Mouse (Mus musculus) kidney, embryonic 14.5 days (tissue): ENCODE results near the gene Gm49336. TPM values are rescaled to one million over a fixed set of nuclear protein-coding genes. Genes with fewer than 3 reads are reported as not detected.

Source experiments
- ATAC-seq: fragments of 200-750 bp; cut with Nextera tagmentation; 2 replicates; pipeline ENCODE4 v1.8.0; 2017; ENCODE audit warnings: moderate number of reproducible peaks, mild to moderate bottlenecking, moderate TSS enrichment, moderate library complexity; ENCODE audit not compliant: low FRiP score, low TSS enrichment
- H3K27ac ChIP-seq: fragments of 300-500 bp; sonication (generic); 2 replicates; pipeline ENCODE4 v1.5.1; 2014; ENCODE audit warnings: low read depth, mild to moderate bottlenecking, low read length, moderate library complexity, mixed read lengths
- H3K27me3 ChIP-seq: fragments of 300-500 bp; sonication (generic); 2 replicates; pipeline ENCODE4 v1.6.1; 2014; ENCODE audit warnings: mild to moderate bottlenecking, low read length; ENCODE audit not compliant: control insufficient read depth, insufficient read depth
- H3K36me3 ChIP-seq: fragments of 300-500 bp; sonication (generic); 2 replicates; pipeline ENCODE4 v1.6.1; 2014; ENCODE audit warnings: low read length, mixed read lengths; ENCODE audit not compliant: control insufficient read depth, insufficient read depth
- H3K4me1 ChIP-seq: fragments of 300-500 bp; sonication (generic); 2 replicates; pipeline ENCODE4 v1.6.1; 2014; ENCODE audit warnings: low read length, mixed read lengths; ENCODE audit not compliant: control insufficient read depth, insufficient read depth
- H3K4me2 ChIP-seq: fragments of 300-500 bp; sonication (generic); replicated peaks from 2 replicates; pipeline ENCODE4 v1.6.1; 2014; ENCODE audit warnings: low read depth, mild to moderate bottlenecking, low read length
- H3K4me3 ChIP-seq: fragments of 300-500 bp; sonication (generic); 2 replicates; pipeline ENCODE4 v1.5.1; 2014; ENCODE audit warnings: mild to moderate bottlenecking, low read length
- H3K9ac ChIP-seq: fragments of 300-500 bp; sonication (generic); 2 replicates; pipeline ENCODE4 v1.6.1; 2014; ENCODE audit warnings: low read depth, mild to moderate bottlenecking, low read length, moderate library complexity
- H3K9me3 ChIP-seq: fragments of 300-500 bp; sonication (generic); 2 replicates; pipeline ENCODE4 v1.6.1; 2016; ENCODE audit warnings: low read length; ENCODE audit not compliant: control insufficient read depth
- WGBS: fragments of 180-500 bp; shearing (Covaris S2); extraction: QIAGEN DNeasy Blood & Tissue Kit; methylation state at CpG from one replicate; pipeline ENCODE4 v1.1.7; 2014; 5-methylcytosine and 5-hydroxymethylcytosine counted together
- polyA plus RNA-seq: library from polyadenylated mRNA; unstranded; fragments of >200 nt; fragmentation: Nextera tagmentation; extraction: Ambion mirVana; gene quantifications from 2 replicates; pipeline ENCODE4 v1.2.1, GENCODE M21; 2014

Gm49336 gene
- polyA plus RNA-seq, 1 experiment from 2014 or later = 63.1 TPM

DNA sequence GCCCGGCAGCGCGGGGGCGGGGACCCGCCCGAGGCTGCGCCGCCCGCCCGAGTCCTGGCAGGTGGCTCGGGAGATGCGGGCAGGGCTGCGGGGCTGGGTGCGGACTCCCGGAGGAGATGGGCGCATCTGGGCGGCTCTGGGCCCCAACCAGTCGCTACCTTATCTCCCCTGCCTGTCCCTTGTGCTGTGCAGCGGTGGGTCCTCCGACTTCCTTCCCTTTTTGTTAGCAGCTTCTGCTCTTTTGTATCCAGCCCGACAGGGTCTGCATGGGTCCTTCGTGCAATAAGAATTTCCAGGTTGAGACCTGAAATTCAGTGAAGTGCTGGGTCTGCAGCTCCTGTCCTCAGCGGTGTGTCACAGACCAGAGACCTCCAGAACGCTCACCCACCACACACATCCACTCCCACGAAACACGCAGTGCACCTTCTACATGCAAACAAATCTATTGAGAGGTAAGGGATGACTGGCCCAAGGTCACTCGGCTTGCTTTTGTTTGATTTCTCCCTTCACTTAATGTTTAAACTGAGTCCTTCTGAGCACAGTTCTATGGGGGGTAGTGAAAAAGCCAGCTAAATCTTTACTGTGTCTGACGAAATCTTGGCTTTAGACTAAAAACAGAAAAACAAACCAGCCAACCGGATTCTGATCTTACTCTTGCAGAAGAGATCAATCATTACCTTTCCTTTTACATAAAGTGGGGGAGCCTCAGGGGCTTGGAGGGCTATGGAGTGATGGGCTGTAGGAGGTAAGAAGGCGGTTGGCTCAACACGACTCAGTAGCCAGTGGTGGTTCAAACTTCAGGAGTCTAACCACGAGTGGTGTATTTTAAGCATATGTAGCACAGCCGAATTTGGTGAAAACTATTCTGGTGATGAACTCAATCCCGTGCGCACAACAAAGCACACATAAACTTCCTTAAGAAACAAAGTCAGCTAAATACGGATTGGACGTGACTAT, 73.4 kb downstream of the Gm49336 start:
- H3K9ac ChIP-seq = peak overlapping the region; percentile 68
- peak; percentile 7; the same call in 1 of the 2 replicates for ATAC-seq
- peak overlapping the region; percentile 73 for H3K4me3 ChIP-seq
- H3K27ac ChIP-seq = no peak overlapping the region
- peaks cover 33% of the 10 kb centered on the region for H3K27me3 ChIP-seq
- H3K4me1 ChIP-seq = no peaks in the 10 kb centered on the region
- H3K4me2 ChIP-seq = peak overlapping the region; percentile 100
- H3K9me3 ChIP-seq = no peaks in the 10 kb centered on the region
- no peaks in the 10 kb centered on the region for H3K36me3 ChIP-seq
- 31% methylated on average over 24 of the region's 37 CpGs for WGBS

GRCm38 (mm10) chr14:60176891-60177613, 74.3 kb downstream of the Gm49336 start:
- peak; percentile 88 for ATAC-seq
- H3K27me3 ChIP-seq = peaks cover 33% of the 10 kb centered on the region

DNA sequence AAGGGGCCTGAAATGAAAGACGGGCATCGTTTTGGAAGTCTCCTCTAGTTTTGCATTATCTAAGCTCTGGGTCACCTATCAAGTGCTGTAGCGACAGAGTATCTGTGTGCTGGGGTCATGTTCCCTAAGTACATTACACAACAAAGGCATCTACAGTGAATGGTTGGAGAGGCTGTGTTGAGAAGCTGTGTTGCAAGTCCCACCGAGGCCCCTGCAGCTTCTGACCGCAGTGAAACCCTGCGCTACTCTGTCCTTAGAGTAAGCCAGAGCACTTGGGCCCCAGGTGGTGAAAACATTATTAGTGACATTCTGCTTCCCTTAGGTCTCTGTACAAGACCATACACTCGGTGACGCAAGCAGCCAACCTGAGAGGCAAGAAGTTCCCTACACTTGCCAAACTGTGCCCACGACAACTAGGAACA, 74.8 kb downstream of the Gm49336 start:
- no peaks in the 10 kb centered on the region for H3K36me3 ChIP-seq
- no peaks in the 10 kb centered on the region for H3K9me3 ChIP-seq
- no peak overlapping the region for H3K27ac ChIP-seq
- H3K4me2 ChIP-seq = peak overlapping the region; percentile 100
- WGBS = 32% methylated on average over 9 of the region's 9 CpGs
- H3K27me3 ChIP-seq = peaks cover 33% of the 10 kb centered on the region
- 0 out of 2 replicates have a peak overlapping the region, but pooled peaks have one; percentile 68 for H3K9ac ChIP-seq
- peak overlapping the region; percentile 73 for H3K4me3 ChIP-seq
- peak; percentile 2; the same call in 1 of the 2 replicates for ATAC-seq
- no peaks in the 10 kb centered on the region for H3K4me1 ChIP-seq

More at GRCm38 (mm10) chr14:60176891-60177613, 74.3 kb downstream of the Gm49336 start:
- no peaks in the 10 kb centered on the region for H3K9me3 ChIP-seq
- WGBS = under 1% methylated on average over 75 of the region's 84 CpGs
- peak overlapping the region; percentile 68 for H3K9ac ChIP-seq
- H3K4me1 ChIP-seq = no peaks in the 10 kb centered on the region
- peak overlapping the region; percentile 100 for H3K4me2 ChIP-seq
- no peaks in the 10 kb centered on the region for H3K36me3 ChIP-seq
- peak overlapping the region; percentile 73 for H3K4me3 ChIP-seq
- H3K27ac ChIP-seq = no peak overlapping the region

DNA sequence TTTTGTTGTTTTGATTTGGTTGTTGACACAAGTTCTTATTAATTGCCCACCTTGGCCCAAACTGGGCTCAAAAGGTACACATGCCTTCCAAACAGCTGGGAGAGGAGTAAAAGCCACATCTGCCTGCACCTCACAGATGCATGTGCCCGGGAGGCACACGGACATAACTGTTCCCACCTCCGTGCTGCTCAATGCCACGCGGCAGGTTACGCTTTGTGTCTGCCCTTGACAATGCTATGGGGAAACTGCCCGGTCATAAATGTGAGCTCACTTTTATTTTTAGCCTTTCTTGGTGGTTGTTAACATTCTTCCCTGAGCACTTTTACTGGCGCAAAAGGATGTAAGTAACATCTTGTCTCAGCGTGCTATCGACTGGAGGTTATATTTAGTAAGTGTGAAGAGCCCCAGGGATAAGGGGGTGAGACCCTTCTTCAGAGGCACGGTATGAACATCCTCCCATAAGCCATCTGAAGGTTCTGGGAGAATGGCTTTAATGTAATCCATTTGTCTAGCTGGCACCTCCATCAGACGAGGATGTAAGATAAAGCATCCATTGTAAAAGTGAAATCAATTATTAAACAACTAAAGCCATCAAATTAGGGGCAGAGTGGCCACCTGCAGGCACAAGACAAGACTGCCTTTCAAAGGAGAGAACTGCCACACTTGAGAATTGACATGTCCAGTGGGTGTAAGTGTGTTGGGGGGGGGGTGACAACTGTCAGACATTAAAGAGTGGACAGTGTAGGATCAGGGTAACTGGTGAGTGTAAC, 78.8 kb downstream of the Gm49336 start:
- no peak overlapping the region for H3K4me2 ChIP-seq
- 62% methylated on average over 12 of the region's 12 CpGs for WGBS
- peaks cover 26% of the 10 kb centered on the region for H3K27me3 ChIP-seq
- no peaks in the 10 kb centered on the region for H3K36me3 ChIP-seq
- no peak overlapping the region for H3K27ac ChIP-seq
- no peak overlapping the region for H3K9ac ChIP-seq
- ATAC-seq = no peak
- no peak overlapping the region for H3K4me3 ChIP-seq
- no peaks in the 10 kb centered on the region for H3K4me1 ChIP-seq
- H3K9me3 ChIP-seq = no peaks in the 10 kb centered on the region

DNA sequence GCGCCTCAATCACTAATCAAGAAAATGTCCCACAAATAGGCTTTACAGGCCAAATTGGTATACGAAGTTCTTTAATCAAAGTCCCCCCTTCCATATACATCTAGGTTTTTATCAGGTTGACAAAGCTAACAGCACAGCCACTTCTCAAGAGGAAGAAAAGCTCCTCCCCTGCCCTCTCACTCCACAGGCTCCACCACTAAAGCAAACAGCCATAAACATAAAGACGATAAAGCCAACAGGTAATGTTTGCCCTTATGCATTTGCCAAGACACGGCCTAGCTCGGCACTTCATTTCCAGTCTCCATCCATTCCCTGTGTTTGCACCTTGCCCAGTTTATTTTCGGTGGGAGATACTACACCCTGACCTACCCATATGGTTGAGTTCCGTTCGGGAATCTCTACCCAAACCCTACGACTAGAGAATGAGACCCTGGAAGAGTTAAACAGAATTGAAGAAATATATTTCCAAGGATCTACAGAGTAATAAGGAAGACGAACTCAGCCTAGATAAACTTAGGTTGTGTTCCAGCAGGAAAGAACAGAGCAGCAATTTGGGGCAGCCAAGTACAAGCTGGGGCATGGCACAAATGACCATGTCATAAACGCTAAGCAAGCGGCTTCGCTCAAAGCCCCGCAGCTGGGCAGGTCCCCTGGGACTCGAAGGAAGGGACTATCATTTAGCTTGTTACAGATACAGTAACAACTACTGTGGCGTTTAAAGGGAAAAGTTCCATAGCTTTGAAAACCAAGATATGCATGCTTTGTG, 80.3 kb downstream of the Gm49336 start:
- 53% methylated on average over 16 of the region's 16 CpGs for WGBS
- no peak for ATAC-seq
- Histone ChIP-seq H3K9me3 (no peaks in the 10 kb centered on the region), H3K27me3 (peaks cover 12% of the 10 kb centered on the region), H3K9ac (no peak overlapping the region), H3K4me3 (no peak overlapping the region), H3K36me3 (no peaks in the 10 kb centered on the region), H3K27ac (no peak overlapping the region), H3K4me2 (no peak overlapping the region), H3K4me1 (no peaks in the 10 kb centered on the region)

- no peak overlapping the region for H3K4me2 ChIP-seq
- ATAC-seq = no peak
- no peaks in the 10 kb centered on the region for H3K36me3 ChIP-seq
- no peak overlapping the region for H3K27ac ChIP-seq
- H3K9ac ChIP-seq = no peak overlapping the region
- H3K4me3 ChIP-seq = no peak overlapping the region
- H3K9me3 ChIP-seq = no peaks in the 10 kb centered on the region
- no peaks in the 10 kb centered on the region for H3K27me3 ChIP-seq
- 95% methylated on average over 3 of the region's 3 CpGs for WGBS
- H3K4me1 ChIP-seq = no peaks in the 10 kb centered on the region
Measured at GRCm38 (mm10) chr14:60163367-60163766, 87.9 kb downstream of the Gm49336 start.
